Mouse (Mus musculus): ENCODE results near the gene Lhx2. TPM values are rescaled to one million over a fixed set of nuclear protein-coding genes. Genes with fewer than 3 reads are reported as not detected.

Gene Lhx2
- polyA plus RNA-seq, 1 experiment from 2014 or later, result not detected

DNA sequence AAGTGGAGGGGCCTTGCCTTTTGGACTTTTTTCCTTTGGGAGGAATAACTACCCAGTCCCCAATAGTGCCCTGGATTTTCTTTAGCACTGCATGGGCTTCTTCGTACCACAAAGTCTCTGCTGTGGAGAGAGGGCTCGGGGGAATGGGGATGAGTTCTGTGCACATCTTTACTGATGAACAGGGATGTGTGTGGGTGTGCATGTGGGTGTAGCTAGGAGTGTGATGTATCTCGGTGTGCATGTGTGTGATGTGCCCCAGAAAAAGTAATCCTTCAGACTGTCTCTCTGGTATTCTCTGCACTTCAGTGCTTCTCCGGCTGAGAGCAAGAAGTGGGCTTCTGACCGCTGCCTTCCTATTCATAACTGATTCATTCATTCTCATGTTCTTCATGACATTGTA is 28.8 kb downstream of the Lhx2 start:
- no peaks in the 10 kb centered on the region for H3K36me3 ChIP-seq (ENCODE audit: insufficient read depth, low read length)
- no peak overlapping the region for H3K27ac ChIP-seq (ENCODE audit: low read length)
- H3K4me2 ChIP-seq (replicated peaks; ENCODE audit: low read depth, low read length), result no peak overlapping the region
- no peak overlapping the region for H3K4me3 ChIP-seq (ENCODE audit: low read depth, low read length)
- DNase-seq (ENCODE audit: low spot score) (no peak), ATAC-seq (no peak)
- H3K27me3 ChIP-seq (replicated peaks; ENCODE audit: insufficient read depth, low read length), result peaks cover 57% of the 10 kb centered on the region
- no peak overlapping the region for H3K9ac ChIP-seq (replicated peaks; ENCODE audit: low read depth)
- no peaks in the 10 kb centered on the region for H3K9me3 ChIP-seq (ENCODE audit: low read length)
- 49% methylated on average over 5 of the region's 5 CpGs for WGBS
- no peaks in the 10 kb centered on the region for H3K4me1 ChIP-seq (ENCODE audit: insufficient read depth, low read depth, low read length)
- TF ChIP-seq CTCF (IDR thresholded peaks at IDR 0.05) (no peak), EP300 (IDR thresholded peaks at IDR 0.05) (no peak)

DNA sequence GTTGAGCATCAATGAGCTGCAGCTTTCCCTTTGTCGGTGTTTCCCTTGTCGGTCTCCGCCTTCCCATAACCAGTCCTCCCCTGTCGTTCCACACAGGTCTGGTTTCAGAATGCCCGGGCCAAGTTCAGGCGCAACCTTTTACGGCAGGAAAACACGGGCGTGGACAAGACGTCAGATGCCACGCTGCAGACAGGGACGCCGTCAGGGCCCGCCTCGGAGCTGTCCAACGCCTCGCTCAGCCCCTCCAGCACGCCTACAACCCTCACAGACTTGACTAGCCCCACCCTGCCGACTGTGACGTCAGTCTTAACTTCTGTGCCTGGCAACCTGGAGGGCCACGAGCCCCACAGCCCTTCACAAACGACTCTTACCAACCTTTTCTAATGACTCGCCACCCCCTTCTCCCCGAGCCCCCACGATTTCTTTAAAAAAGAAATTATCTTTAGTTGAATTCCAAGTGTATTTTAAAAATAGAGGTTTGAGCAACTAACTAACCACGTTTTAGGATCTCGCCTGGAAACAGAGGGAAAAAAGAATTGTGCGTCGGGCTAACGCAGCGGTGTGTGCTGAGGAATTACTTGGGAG is 29.8 kb downstream of the Lhx2 start:
- H3K36me3 ChIP-seq (ENCODE audit: insufficient read depth, low read length), result no peaks in the 10 kb centered on the region
- TF ChIP-seq EP300 (IDR thresholded peaks at IDR 0.05) (no peak), CTCF (IDR thresholded peaks at IDR 0.05) (no peak)
- H3K27ac ChIP-seq (ENCODE audit: low read length), result no peak overlapping the region
- DNase-seq (ENCODE audit: low spot score) (peak; percentile 82), ATAC-seq (peak; percentile 92)
- no peak overlapping the region for H3K9ac ChIP-seq (replicated peaks; ENCODE audit: low read depth)
- peak overlapping the region; percentile 26 for H3K4me3 ChIP-seq (ENCODE audit: low read depth, low read length)
- no peaks in the 10 kb centered on the region for H3K4me1 ChIP-seq (ENCODE audit: insufficient read depth, low read depth, low read length)
- peaks cover 55% of the 10 kb centered on the region for H3K27me3 ChIP-seq (replicated peaks; ENCODE audit: insufficient read depth, low read length)
- H3K4me2 ChIP-seq (replicated peaks; ENCODE audit: low read depth, low read length), result peak overlapping the region; percentile 48
- WGBS, result 4% methylated on average over 31 of the region's 31 CpGs
- no peaks in the 10 kb centered on the region for H3K9me3 ChIP-seq (ENCODE audit: low read length)

DNA sequence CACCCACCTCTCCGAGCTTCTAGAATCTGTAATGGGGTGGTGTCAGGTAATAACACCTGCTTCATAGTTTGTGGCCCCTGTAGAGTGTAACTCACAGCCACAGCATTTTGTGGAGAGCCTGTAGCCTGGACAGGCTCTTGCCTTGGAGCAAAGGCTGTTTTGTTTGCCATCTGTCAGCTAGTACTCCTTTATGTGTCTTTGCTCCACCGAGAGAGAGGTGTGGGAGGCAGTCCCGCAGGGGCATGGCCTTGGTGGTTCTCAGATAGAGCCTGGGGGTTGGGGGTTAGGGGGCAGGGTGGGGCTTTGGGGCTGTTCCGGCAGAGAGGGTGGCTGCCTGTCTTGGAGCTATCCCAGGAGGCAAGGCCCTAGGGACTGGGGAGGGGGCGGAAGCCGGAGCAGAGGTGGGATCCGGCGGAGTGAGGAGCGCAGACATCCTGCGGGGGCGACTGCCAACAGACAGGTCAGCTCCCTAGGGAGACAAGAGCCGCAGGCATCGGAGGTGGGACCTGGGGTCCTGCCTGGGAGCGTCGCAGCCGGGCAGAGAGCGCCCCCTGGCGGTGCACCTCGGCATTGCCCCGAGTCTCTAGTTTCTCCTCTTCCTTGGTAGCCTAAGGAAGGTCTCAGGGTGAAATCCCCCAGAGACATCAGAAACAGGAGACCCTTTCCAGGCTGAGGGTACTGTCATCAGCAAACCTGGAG is 36.7 kb downstream of the Lhx2 start:
- DNase-seq (ENCODE audit: low spot score) (peak; percentile 56), ATAC-seq (peak; percentile 44; the same call in 1 of the 2 replicates)
- Histone ChIP-seq H3K4me2 (replicated peaks; ENCODE audit: low read depth, low read length) (no peak overlapping the region), H3K9me3 (ENCODE audit: low read length) (no peaks in the 10 kb centered on the region), H3K4me3 (ENCODE audit: low read depth, low read length) (no peak overlapping the region), H3K27ac (ENCODE audit: low read length) (no peak overlapping the region), H3K36me3 (ENCODE audit: insufficient read depth, low read length) (no peaks in the 10 kb centered on the region), H3K4me1 (ENCODE audit: insufficient read depth, low read depth, low read length) (no peaks in the 10 kb centered on the region), H3K9ac (replicated peaks; ENCODE audit: low read depth) (no peak overlapping the region), H3K27me3 (replicated peaks; ENCODE audit: insufficient read depth, low read length) (peaks cover 14% of the 10 kb centered on the region; the same call in 1 of the 2 replicates)
- TF ChIP-seq CTCF (IDR thresholded peaks at IDR 0.05), result peak; percentile 96
- no peak for TF ChIP-seq EP300 (IDR thresholded peaks at IDR 0.05)
- 2% methylated on average over 20 of the region's 20 CpGs for WGBS

DNA sequence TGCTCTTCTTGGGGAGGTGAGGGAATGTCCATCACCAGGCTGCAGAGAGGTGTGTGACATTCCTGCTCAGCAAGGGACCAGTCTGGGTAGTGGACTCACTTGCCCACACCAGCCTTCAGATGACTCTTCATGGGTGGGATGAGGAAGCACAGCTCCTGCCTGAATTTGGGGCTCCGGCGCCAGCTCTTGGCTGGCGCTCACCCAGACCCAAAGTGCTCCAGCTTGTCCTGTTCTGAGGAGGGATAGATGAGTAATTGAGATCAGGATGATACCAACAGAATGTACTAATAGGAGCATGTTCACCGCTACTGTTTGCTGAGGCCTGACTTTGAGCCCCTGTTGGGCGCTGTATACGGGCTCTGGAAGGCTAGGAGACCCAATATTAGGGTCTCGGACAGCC is 38.2 kb downstream of the Lhx2 start:
- H3K4me2 ChIP-seq (replicated peaks; ENCODE audit: low read depth, low read length), result no peak overlapping the region
- WGBS, result 72% methylated on average over 7 of the region's 7 CpGs
- no peaks in the 10 kb centered on the region for H3K4me1 ChIP-seq (ENCODE audit: insufficient read depth, low read depth, low read length)
- H3K4me3 ChIP-seq (ENCODE audit: low read depth, low read length), result no peak overlapping the region
- H3K27me3 ChIP-seq (replicated peaks; ENCODE audit: insufficient read depth, low read length), result peaks cover 12% of the 10 kb centered on the region; the same call in 1 of the 2 replicates
- ATAC-seq (no peak), DNase-seq (ENCODE audit: low spot score) (no peak)
- TF ChIP-seq CTCF (IDR thresholded peaks at IDR 0.05) (no peak), EP300 (IDR thresholded peaks at IDR 0.05) (no peak)
- no peak overlapping the region for H3K9ac ChIP-seq (replicated peaks; ENCODE audit: low read depth)
- H3K36me3 ChIP-seq (ENCODE audit: insufficient read depth, low read length), result no peaks in the 10 kb centered on the region
- no peak overlapping the region for H3K27ac ChIP-seq (ENCODE audit: low read length)
- H3K9me3 ChIP-seq (ENCODE audit: low read length), result no peaks in the 10 kb centered on the region

DNA sequence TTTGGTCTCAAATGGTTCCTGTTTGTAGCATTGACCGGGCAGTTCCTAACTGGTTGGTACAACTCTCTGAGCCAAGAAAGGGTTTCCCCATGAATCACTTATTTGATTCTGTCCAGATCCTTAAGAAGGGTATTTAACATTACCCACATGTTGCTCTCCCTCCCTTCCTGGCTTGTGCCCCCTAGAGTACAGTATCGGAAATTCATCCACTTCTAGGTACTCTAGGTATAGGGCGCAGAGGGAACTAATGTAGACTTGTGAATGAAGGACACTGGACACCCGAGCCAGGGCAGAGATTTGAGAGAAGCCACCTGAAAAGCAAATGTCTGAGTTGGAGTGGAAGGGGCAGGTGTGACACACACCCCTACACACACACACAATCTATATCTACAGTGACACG is 39.3 kb downstream of the Lhx2 start:
- Histone ChIP-seq H3K9ac (replicated peaks; ENCODE audit: low read depth) (no peak overlapping the region), H3K36me3 (ENCODE audit: insufficient read depth, low read length) (no peaks in the 10 kb centered on the region), H3K4me3 (ENCODE audit: low read depth, low read length) (no peak overlapping the region), H3K4me1 (ENCODE audit: insufficient read depth, low read depth, low read length) (no peaks in the 10 kb centered on the region), H3K27me3 (replicated peaks; ENCODE audit: insufficient read depth, low read length) (peaks cover 10% of the 10 kb centered on the region; the same call in 1 of the 2 replicates), H3K4me2 (replicated peaks; ENCODE audit: low read depth, low read length) (no peak overlapping the region), H3K9me3 (ENCODE audit: low read length) (no peaks in the 10 kb centered on the region), H3K27ac (ENCODE audit: low read length) (no peak overlapping the region)
- DNase-seq (ENCODE audit: low spot score) (peak; percentile 46), ATAC-seq (no peak)
- 20% methylated on average over 5 of the region's 5 CpGs for WGBS
- TF ChIP-seq CTCF (IDR thresholded peaks at IDR 0.05) (peak; percentile 69), EP300 (IDR thresholded peaks at IDR 0.05) (no peak)

DNA sequence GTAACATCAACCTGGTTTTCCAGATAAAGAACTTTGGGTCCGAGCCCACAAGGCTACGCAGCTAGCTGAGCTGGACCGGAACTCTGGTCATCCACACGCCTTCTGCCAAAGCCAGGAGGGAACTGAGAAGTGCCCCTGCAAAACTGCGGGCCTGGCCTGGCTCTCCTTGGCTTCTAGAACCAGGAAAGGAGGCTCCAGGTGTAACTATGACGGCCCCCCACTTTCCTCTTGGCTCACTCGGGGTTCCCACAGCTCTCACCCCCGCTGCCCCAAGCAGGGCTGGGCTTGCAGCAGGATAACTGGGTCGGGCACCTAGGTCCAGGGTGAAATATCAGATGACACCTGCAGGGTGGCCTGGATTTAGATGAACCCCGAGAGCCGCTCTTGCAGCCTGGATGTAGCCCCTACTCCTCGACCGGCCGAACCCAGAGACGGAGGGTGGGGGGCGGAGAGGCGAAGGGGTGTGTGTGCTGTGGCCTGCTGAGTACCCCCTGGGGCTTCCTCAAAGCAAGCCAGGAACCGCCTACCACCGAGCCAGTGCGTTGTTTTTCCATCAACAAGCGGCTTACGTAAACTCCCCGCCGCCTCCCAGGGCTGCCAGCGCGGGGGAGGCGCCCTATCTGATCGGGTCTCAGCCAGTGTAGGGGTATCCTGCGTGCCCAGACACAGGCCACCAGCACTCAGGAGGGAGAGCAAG is 39.9 kb downstream of the Lhx2 start:
- 4% methylated on average over 29 of the region's 29 CpGs for WGBS
- DNase-seq (ENCODE audit: low spot score) (no peak), ATAC-seq (no peak)
- Histone ChIP-seq H3K4me3 (ENCODE audit: low read depth, low read length) (no peak overlapping the region), H3K27ac (ENCODE audit: low read length) (no peak overlapping the region), H3K4me1 (ENCODE audit: insufficient read depth, low read depth, low read length) (no peaks in the 10 kb centered on the region), H3K36me3 (ENCODE audit: insufficient read depth, low read length) (no peaks in the 10 kb centered on the region), H3K9ac (replicated peaks; ENCODE audit: low read depth) (no peak overlapping the region), H3K27me3 (replicated peaks; ENCODE audit: insufficient read depth, low read length) (peaks cover 4% of the 10 kb centered on the region; the same call in 1 of the 2 replicates), H3K9me3 (ENCODE audit: low read length) (no peaks in the 10 kb centered on the region), H3K4me2 (replicated peaks; ENCODE audit: low read depth, low read length) (no peak overlapping the region)
- no peak for TF ChIP-seq EP300 (IDR thresholded peaks at IDR 0.05)
- no peak for TF ChIP-seq CTCF (IDR thresholded peaks at IDR 0.05)
